Mouse (Mus musculus): ENCODE data around the gene Edem2.
"Not testable (repeated sequence)": the region's sequence is repeated elsewhere in the genome, so short reads cannot be mapped to it uniquely, and the experiment has no call there.

Gene Edem2

DNA sequence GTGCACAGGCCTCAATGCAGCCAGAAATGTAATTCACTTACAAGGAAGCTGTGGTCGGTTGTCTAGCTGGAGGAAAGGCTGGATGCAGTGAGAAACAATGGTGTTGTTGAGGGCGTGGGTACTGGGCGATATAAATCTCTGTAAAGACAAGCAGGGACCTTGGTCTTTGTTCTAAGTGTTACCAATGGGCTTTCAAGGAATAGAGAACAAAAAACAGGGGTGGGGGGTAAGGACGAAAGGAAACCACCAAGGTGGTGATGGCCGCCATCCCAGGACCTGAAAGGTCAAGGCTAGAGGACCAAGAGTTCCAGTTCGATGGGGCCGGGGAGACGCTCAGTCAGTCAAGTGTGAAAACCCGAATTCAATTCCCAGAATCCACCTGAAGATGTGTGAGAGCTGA, 8.5 kb upstream of the Edem2 start:
- in situ Hi-C loops (cut with MboI, MseI), result no loop called here

DNA sequence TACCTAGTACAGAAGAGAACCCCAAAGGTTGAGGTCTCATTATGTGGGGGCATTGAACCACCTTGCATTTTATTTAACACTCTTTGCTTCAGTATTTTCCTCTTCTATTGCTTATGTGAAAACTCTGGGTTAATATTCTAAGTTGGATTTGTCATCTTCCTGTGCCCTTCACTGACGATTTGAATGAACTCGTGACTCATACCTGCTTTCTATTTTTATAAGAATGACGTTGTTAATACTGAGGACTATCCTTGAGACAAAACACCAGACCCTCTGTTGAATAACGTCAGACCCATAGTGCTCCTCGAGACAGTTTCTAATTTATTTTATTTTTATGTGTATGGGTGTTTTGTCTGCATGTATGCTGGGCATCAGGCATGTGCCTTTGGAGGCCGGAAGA, 7.7 kb upstream of the Edem2 start:
- in situ Hi-C loops (cut with MboI, MseI), result no loop called here

DNA sequence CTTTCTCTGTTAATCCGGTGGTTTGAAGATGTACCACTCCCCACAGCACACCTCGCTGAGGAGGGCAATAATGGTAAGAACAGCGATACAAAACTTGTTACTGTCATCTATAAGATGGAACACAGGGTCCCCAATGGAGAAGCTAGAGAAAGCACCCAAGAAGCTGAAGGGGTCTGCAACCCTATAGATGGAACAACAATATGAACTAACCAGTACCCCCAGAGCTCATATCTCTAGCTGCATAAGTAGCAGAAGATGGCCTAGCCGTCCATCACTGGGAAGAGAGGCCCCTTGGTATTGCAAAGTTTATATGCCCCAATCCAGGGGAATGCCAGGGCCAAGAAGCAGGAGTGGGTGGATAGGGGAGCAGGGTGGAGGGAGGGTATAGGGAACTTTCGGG, 6.5 kb upstream of the Edem2 start, which contains the start of gene Gm17581:
Gene Gm17581, minus strand, starts transcription at position 101 of the 400 bp plus-strand sequence.
- in situ Hi-C loops (cut with MboI, MseI), result not testable (repeated sequence)

DNA sequence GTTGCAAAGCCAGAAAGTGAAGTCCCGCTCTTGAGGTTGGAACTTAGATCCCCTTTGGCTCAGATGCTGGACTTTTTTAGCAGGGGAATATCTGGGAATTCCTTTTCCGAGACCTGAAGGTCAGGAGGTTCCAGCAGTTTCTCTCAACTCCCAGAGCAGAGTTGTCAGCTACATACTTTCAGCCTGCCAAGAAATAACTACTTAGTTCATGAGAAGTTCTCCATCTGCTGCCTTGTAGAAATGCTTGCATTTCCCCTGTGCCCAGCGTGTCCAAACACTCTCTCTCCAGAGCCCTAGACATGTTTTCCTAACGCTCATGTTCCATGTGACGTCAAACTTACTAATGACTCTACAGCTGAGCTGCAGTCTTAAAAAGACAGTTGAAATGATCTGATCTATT, 5.8 kb upstream of the Edem2 start:
- in situ Hi-C loops (cut with MboI, MseI), result no loop called here

DNA sequence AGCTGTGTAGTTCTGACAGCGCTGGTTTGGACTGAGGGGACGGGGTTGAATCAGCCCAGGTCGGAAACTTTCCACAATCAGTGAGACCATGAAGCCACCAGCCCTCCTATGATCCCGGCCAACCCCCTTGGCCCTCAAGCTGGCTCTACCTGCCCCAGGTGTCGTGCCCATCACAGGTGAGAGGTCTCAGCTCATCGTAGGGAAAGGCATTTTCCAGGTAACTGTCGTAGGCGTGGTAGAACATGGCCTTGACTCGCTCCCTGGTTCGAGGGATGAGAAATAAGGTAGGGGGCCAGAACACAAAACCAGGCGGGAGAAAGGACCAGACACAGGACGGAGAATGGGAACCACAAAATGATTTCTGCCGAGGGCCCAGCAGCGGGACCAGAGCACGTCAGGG, 533 bp downstream of the Edem2 start:
- in situ Hi-C loops (cut with MboI, MseI), result no loop called here

DNA sequence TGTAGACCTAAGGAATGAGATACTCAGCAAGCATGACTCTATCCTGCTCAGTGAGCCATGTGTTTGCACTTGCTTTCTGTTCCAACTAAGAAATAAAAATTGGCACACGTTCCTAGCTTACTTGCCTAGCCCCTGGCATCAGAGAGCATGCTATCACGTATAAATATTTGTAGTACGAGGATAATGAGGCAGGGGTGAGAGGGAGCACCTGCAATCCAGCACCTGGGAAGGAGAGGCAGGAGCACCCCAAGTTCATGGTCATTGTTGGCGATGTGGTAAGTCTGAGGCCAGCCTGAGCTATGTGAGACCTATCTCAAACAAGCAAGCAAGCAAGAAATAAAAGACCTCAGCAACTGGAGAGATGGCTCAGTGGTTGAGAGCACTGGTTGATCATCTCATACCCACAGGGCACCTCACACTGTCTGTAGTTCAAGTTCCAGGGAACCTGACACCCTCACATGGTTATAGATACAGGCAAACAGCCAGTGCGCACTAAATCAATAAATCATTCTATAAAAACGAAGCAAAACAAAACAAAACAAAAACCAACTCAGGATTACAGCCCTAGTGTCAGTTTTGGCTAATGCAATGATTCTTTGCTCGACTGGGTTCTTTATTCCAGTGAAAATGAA, 1.4 kb downstream of the Edem2 start:
- in situ Hi-C loops (cut with MboI, MseI), result no loop called here

DNA sequence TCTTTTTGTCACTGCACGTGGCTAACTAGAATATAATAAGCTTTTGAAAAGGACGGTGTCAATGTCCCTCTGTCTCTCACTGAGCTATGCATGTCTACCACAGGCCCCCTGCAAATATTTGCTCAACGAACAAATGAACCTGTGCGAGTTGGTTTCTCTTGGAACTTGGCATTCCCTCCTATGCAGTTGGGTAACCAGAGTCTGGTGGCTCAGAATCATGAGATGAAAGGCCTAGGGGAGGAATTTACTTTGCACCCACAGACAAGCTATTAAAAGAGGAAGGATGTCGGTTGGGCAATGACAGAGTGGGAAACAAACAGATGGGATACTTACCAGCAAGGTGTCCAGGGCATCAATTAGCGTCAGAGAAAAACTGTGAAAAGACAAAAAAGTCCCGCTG, 3.0 kb downstream of the Edem2 start:
- in situ Hi-C loops (cut with MboI, MseI), result no loop called here

DNA sequence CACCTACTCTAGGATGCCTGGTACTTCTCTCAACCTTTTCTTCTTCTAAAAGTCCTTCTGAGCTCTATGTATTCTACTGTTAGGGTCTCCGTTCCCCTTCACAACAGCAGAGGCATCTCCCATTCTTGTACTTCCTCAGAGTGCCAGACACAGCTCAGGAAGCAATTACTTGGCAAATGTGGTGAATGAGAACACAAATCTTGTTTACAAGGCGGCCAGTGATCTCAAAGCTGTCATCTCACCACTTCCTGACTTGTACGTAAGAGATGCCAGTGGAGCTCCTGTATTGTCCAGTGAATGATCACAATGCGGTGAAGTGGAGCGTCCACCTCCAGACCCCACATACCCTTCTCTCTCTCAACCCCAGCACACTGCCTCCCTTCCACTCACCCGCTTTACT, 4.7 kb downstream of the Edem2 start:
- in situ Hi-C loops (cut with MboI, MseI), result no loop called here

DNA sequence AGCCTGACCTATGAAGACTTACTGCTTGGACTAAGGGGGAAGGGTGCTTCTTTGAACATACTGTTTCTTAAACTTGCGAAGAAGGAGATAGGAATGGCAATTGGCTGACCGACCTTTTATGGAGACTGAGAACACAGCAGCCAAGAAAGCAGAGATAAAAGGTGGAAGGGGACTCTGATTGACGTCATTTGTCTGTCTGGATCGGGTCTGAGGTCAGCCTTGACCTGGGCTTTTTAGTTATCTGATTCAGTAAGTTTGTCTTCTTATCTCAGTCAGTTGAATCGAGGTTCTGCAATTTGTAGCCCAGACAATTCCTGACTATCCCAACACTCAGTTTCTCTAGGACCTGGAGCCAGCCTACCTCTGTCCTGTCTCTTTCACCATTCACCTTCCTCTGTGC, 5.2 kb downstream of the Edem2 start:
- in situ Hi-C loops (cut with MboI, MseI), result no loop called here

DNA sequence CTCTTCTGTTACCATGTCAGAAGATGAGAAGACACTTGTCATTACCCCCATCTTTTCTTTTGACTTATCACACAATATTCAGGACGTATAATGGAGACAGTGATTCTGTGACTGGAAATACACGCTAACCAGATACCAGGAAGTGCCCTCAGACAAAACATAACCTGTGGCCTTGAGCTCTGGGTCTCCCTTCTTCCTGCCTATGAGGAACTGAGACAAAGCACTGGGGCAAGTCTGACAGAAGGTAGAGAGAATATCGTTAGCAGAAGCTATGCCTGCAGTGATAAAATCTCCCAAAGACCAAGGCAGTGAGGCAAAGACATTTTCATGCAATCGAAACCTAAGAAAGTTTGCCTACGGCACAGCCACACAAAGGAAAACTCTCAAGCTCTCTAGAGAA, 8.7 kb downstream of the Edem2 start:
- in situ Hi-C loops (cut with MboI, MseI), result no loop called here

DNA sequence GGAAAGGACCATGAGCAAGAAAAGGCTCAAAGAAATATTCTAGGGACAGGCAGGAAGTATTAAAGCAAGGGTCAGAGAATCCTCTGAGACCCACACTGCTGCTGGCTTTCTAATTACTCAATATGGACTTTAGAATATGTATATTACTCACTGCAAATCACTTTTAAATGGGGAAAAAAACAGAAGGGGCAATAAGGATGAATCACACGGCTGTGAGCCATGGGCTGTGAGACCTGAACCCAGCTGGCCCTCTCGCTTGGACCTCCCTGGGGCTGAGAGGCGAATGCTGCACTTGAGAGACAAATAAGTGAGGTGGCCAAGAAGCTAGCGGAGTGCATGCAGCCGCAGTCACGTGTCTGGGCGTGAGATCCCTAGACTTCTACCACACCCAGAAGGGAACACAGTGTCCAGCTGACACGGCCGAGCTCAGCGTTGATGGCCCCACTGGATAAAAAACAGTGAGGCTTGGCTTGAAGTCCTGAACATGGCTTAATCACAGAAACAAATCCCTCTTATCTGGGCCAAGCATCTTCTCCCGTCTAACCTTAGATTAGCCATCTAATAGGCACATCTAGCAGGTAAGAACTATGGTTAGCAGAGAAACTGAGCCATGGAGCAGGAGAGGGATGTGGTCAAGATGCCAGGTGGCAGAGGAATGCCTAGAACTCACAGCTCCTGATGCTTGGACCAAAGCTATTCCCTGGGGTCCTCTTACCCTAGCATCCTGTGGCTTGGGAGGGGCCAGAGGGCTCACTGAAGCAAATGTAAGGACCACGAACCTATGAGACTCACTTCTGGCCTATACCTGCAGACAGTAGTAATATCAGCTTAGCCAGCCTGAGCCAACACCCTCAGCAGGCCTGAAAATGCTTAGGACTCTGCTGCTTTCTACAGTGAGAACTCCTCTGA, 11.9 kb downstream of the Edem2 start:
- in situ Hi-C loops (cut with MboI, MseI), result loop anchor here in 1 of 2 experiments (5.0 kb wide), 1 partner anchor 55 kb away; no protein-coding TSS in a partner anchor

DNA sequence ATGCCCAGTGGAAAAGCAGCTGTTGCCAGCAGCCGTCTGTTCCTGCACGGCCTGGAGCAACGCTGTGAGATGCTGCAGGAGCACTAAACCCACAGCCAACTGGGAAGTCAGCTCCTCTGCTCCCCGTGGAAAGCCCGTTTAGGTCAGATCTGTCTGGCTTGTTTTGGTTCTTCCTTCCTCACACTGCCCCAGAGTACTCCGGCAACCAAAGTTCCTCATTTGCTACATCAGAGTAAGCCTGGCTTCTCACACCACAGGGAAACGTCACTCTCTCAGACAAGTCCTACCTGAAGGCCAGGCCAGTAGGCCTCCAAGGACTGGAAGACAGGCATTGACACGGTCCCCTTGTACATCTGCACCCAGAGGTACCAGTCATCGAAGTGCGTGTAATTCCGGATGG, 18.7 kb downstream of the Edem2 start:
- in situ Hi-C loops (cut with MboI, MseI), result no loop called here

DNA sequence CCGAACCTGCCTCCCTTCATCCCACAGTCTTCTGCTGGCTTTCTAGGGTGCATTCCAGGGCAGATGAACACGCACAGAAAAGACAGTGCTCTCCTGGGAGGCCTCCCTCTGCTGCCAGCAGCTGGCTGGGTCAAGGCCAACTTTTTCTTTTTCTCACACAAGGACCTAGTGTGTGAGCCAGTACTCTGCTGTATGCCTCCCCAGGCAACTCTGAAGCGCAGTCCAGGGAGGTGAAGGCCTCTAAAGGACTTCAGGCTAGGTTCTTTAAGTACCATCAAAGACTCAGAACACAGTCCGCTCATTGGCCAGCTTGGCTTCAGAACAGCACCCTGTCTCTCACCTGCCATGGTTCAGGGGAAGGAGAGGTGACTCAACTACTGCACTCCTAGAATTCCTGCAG, 22.0 kb downstream of the Edem2 start:
- in situ Hi-C loops (cut with MboI, MseI), result no loop called here

DNA sequence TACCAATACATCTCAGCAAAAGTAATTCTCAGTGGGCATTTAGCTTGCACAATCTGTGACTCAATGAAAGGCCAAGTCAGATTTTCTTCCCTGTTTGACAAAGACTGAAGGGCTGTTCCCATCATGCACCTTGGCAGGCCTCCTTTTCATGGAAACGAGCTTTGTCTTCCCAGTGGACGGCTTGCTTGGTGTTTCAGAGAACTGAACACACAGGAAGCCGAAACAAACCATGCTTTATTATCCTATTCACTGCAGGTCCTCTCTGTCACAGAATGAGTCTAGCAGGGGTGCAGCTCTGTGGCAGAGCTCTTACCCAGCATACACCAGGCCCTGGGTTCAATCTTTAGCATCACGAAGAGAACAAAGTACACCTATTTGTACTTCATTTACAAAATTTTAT, 25.6 kb downstream of the Edem2 start:
- in situ Hi-C loops (cut with MboI, MseI), result no loop called here

DNA sequence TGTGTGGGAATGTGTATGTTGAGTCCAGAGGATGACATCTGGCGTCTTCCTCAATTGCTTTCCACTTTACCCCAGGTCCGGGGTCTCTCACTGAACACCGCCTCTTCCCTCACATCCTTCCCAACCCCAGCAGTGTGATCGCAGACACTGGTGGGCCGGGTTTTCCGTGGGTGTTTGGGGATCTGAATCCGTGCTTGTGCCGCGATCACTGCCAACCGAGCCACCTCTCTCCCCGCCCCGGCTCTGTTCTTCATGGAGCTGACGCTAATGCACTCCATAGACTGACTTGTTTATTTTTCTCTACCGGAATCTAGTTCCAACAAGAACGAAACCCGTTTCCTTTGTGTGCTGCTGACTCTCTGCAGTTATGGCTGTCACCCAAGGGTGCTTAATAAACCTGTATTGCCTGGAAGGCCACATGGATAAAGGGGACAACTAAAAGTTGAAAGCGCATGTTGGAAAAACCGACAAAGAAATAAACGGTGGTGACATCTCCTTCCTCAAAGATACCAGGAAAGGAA, 27.8 kb downstream of the Edem2 start:
- in situ Hi-C loops (cut with MboI, MseI), result no loop called here

DNA sequence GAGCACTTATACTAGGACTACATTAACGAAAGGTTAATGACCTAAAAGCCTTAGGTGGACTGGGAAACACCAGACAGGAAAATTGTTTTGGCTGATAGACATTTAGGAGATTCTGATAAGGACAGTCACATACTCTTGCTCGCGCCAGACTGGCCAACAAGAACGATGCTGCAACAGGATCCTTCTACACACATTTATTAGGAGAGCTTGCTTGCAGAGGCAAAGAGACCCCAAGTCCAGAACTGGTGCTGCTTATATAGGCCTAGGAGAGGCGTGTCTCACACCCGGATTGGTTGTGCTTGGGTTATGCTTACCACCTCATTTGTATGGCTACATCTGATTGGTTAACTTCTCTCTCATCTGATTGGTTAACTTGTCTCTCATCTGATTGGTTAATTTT, 30.8 kb downstream of the Edem2 start:
- in situ Hi-C loops (cut with MboI, MseI), result not testable (repeated sequence)

DNA sequence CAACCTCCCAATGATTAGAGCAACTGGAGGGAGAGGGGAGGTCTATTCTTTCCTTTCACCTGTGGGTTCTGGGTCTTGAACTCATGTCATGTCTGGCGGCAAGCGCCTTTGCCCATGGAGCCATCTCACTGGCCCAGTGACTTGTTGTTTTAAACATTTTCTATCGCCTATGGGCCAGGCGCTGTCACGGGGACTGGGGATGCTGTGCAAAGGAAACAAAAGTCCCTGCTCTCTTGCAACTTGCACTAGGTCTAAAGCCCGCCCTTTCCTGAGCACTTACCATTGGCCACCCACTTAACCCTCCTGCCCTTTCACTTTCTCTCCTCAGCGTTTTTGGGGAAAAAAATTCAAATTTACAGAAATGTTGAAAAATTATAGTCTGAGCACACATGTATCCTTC, 32.4 kb downstream of the Edem2 start:
- in situ Hi-C loops (cut with MboI, MseI), result no loop called here

DNA sequence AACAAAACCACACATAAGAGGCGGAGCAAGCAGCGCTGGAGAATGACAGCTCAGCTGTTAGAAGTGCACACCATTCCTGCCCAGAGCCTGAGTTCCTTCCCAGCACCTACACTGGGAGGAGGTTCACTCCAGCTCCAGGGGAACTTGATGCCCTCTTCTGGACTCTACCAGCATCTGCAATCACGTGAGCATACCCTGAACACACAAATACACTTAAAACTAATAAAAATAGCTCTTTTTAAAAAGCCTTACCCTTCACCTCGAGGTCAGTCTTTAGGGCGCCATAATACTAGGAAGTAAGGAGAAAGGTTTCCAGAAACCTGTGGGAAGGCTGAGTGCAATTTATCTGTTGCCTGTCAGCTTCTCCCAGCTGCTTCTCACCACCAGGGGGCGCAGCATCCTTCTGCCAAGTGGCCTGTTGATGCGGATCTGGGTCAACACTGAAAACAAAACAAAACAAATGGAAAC, 33.1 kb downstream of the Edem2 start:
- in situ Hi-C loops (cut with MboI, MseI), result no loop called here

DNA sequence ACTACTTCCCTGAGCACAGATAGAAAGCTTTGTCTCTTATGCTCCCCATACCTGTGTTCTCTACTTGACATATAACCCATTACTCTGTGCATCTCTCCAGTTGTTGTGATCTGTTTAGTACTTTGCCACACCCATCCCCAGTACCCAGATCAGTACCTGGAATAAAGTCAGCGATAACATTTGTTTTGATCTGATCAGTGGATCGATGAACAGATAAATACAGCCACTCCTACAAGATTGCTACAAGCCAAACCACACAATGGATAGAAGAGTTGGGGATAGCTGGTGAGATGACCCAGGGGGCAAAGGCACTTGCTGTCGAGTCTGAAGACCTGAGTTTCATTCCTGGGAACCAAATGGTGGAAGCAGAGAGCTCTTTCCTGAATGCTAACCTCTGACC, 34.0 kb downstream of the Edem2 start:
- in situ Hi-C loops (cut with MboI, MseI), result no loop called here

DNA sequence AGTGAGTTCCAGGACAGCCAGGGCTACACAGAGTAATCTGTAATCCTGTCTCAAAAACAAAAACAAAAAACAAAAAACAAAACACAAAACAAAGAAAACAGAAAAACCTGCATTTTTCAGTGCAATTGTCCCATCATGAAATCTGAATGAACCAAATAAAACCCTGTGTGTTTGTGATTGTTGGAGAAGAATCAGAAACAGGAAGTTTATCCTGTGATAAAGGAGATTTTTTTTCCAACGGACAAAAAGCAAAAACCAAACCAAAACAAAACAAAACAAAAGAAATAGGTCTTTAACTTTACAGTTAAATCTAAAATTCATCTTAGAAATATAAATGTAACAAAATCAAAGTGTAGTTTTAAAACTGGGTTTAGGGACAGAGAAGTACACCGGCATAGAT, 34.7 kb downstream of the Edem2 start:
- in situ Hi-C loops (cut with MboI, MseI), result no loop called here

DNA sequence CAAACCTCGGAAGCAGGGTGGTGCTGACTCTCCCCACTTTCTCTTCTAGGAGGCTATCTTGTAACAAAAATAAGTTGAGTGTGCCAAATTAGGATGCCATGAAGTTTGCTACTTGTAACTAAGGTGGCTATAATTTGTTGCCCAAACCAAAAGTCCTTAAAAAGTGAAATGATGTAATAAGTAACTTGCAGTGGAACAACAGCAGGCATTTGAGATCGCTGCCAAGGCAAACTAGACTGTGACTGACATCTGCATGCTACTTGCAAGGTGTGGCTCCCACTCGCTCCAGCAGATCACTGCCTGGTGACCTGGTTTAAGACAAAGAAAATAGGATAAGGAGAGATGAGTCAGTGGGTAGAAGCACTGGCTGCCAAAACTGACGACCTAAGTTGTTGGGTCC, 36.1 kb downstream of the Edem2 start:
- in situ Hi-C loops (cut with MboI, MseI), result no loop called here

DNA sequence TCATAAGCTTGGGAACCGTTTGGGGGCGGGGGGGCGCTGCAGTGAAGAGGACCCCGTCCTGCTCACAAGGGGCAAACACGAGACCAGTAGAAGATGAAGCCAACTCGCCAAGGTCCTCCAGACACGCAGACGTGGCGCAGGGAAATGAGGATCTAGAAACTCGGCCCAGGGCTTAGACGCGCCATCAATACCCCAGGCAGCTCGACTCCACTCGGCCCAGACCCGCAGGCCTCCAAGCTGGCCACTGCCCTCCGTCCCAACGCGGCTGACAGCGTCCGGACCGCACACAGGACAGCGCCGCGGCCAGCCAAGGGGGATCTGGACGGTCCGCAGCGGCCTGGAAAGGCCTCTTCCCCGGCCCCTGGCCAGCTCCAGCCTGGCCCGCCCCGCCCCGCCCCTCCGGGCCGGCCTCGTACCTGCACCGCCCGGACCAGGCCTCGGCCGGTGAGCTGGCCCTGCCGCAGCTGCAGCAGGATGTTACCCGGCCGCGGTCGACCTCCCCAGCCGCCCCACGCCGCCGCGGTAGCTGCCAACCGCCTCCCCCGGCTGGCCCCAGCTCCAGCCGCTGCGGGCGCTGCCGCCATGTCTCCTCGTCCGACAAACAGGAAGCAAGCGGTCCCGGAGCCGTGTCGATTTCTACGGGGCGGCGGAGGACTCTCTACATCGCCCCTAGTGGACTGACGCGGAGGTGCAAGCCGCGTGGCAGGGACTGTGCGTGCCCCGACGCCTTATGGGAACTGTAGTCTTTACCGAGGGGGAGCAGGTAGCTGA, 37.4 kb downstream of the Edem2 start, which contains the start of gene Trpc4ap:
Gene Trpc4ap, minus strand, starts transcription at position 662 of the 771 bp plus-strand sequence.
- in situ Hi-C loops (cut with MboI, MseI), result no loop called here
